Mouse (Mus musculus) skeletal muscle tissue, postnatal 0 days (tissue): ENCODE measurements around the gene Sun3. TPM values are rescaled to one million over a fixed set of nuclear protein-coding genes. Genes with fewer than 3 reads are reported as not detected.

Source experiments
- polyA plus RNA-seq: library from polyadenylated mRNA; unstranded; fragments of >200 nt; fragmentation: Nextera tagmentation; extraction: Ambion mirVana; gene quantifications from 2 replicates; pipeline ENCODE4 v1.2.1, GENCODE M21; 2015

Sun3 gene
- 0.15 TPM in 1 of 2 replicates, not detected in the other for polyA plus RNA-seq

DNA sequence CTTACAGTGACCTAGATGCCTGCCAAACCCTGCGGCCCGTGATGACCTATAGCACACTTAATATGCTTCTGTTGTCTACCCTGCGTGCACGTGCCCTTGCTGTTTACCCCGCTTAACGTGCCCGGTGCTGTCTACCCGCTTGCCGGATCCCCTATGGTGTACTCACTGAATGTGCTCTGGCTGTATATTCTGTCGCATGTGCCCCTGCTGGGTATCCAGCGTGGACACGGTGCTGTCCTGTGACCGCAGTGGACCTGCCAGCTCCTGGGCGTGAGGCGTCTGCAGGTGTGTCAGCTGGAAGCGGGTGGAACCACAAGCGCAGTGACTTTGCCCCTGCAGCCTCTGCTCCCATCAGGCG, at the start of gene Sun3:
Gene Sun3 (minus strand): TSS at position 289 of the 358 bp plus-strand sequence.

DNA sequence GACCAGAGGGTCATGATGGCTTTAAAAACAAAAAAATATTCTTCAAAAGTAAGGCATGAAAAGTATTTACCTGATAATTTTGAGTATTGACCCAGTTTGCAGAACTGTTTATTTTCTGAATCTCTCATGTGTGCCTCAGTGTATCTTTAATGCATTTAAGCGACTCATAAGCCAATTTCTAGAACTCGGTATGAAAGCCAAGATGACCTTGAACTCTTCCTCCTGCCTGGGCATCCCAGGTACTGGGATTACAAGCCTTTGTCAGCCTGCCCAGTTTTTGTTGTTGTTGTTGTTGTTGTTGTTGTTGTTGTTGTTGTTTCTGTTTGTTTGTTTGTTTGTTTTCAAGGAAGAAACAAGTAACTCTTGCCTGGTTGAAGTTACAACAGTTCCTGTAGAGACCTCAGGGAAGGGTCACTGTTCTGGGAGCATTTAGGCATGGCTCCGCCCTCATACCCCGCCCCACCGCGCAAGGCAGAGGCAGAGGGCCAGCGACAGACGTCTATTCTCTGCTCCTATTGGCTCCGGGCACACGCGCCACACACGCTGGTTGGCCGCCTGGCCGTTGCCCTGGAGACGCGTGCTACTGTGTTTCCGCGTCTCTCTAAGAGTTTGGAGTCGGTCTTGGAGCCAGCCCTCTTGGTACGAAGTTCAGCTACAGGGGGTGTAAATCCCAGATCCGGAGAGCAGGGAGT, 634 bp downstream of the Sun3 start, which contains the start of gene Gm11992:
Gene Gm11992 (plus strand): TSS at position 584 of the 692 bp plus-strand sequence.

DNA sequence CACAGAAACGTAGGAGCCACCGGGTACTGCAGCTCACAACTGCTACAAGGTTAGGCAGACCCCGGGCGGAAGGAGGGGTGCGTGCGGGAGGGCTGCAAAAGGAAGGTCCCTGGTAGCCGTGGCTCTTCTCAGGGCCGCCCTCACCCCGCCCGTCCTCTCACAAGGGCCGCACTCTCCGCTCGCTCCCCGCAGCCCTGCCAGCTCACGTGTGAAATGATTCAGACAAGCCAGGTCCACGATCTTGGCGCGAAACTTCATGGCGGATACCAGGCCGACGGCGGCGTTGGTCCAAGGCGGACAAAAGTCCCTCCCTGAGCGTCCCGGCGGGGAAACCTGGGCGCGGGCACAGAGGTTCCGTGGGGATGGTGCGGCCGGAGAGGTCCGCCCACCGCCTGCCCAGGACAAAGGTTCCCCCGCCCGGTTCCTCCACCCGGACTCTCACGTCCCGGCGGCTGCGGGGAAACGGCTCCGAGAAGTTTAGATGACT, 37.9 kb downstream of the Sun3 start, which contains the start of gene Hus1:
Gene Hus1 (minus strand): TSS at position 339 of the 487 bp plus-strand sequence.

DNA sequence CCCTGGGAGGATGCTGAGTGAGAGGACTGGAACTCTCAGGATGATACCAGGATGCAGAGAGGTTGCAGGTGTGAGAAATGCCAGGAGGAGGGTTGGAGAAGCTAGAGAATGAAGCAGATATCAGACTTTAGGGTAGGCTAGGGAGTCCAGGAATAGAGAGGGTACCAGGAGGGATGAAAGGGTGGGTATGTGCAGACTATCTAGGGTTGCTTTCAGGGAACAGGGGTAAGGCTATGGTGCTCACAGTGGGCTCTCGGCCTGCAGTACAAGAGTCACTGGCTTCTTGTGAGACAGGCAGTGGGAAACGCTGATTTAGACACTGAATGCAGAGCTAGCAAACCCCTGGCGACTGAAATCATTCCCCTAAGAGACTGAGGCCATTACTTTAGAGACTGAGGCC, 75.6 kb downstream of the Sun3 start, which contains the start of gene Pkd1l1:
Gene Pkd1l1 (minus strand): TSS at position 101 of the 400 bp plus-strand sequence.

Other genes starting within 250 kb of the Sun3 start
- gene Pkd1l1, start 75.7 kb downstream of the Sun3 start, polyA plus RNA-seq, result not detected in 2 replicates
- 4.9 and 5.3 TPM in 2 replicates for gene Hus1, start 37.8 kb downstream of the Sun3 start, polyA plus RNA-seq
- 0.17 and 0.52 TPM in 2 replicates for gene Gm11992, start 397 bp downstream of the Sun3 start, polyA plus RNA-seq
- gene Upp1, start 69.1 kb upstream of the Sun3 start, polyA plus RNA-seq, result 7.8 TPM in 2 replicates
- gene Abca13, start 143.0 kb upstream of the Sun3 start, polyA plus RNA-seq, result not detected in 2 replicates